Mouse (Mus musculus) Muller cell, postnatal 12 days (primary cell): Measurements from ENCODE around the gene Olfr130.

Experiments used
- DNase-seq: peaks from one replicate; pipeline ENCODE4 v3.0.0-alpha.2; 2015; ENCODE audit errors: inconsistent ontology term

Gene Olfr130

DNA sequence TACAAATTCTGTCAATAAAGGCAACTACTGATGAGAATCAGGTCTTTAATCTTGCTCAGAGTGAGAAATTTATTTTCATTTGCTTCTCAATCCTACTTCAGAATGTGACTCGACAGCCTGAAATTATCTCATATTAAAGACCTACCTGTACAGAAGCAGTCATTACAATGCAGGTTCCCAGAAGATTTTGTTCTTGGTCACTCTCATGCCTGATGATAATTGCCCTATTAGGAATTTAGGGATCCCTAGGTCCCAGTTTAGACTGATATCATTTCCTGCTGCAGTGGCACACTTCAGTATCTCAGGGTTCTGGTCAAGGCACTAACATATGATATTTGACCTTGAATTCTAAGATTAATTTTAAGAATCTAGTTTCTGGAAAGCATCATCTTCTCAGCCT is at the start of gene Olfr130:
Olfr130 (plus strand) TSS at position 301 of the 400 bp plus-strand sequence.
- DNase-seq, result no peak

GRCm38 (mm10) chr17:38016341-38016740 is 47.4 kb upstream of the Olfr130 start:
- no peak for DNase-seq

DNA sequence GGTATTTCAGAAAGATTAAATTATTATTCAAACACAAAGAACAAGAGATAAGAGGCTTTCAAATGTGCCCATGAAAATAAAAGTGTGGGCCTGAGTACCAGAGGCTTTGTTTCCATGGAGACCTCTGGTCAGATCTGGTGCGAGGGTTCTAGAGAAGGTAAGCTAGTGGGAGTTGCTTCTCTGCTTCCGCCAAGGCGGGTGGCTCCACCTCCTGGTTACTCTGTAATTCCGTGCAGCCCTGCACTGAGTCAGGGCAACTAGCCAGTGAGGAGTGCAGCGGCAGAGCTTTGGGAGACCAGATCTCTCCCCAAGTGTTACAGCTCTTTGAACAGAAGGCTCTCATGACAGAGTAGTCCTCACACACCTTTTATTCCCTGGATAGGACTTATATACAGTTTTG is 37.4 kb upstream of the Olfr130 start:
- DNase-seq, result no peak

DNA sequence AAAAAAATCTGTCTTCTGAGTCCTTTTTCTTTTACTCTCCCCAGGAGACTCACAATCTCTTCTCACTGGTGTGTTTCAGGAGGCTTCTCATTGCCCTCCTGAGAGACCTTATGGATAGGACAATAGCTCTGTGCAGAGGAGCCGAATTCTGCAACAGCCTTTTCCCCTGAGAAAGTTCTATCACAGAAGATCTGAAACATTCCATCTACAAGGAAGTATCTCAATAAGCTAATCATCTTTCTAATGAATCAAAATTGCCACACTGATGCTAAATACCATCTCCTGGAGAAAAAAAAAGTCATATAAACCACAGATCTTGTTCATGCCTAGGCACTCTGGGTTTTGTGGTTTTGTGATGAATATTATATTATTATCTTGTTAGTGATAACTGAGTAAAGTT is 3.7 kb upstream of the Olfr130 start, which contains the start of gene Olfr129:
Olfr129 (minus strand) TSS at position 101 of the 400 bp plus-strand sequence.
- DNase-seq, result no peak

GRCm38 (mm10) chr17:38082364-38082763 is 18.6 kb downstream of the Olfr130 start:
- no peak for DNase-seq

DNA sequence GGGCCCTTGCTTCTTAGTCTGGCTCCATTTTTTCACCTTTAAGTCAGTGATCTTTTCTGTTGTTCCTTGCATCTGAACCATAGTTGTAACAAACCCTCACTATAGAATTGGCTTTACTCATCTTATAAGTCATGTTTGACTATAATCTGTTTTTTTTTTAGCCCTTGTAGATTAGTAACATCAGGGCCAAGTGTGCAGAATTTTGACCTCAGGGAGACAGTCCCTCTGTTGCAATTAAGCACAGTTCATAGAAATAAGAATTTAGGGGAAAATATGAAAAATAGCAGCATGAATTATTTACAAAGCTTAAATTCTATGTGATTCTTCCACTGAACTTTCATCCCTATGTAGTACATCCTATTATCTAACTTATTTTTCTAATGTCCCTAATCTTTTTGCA is 24.9 kb downstream of the Olfr130 start, which contains the start of gene Olfr131:
Olfr131 (minus strand) TSS at position 101 of the 400 bp plus-strand sequence.
- no peak for DNase-seq
